Mouse (Mus musculus) lung, embryonic 15.5 days (tissue): ENCODE measurements around the gene Plcxd2. TPM values are rescaled to one million over a fixed set of nuclear protein-coding genes. Genes with fewer than 3 reads are reported as not detected.

ENCODE experiments used
- ATAC-seq: fragments of 200-750 bp; cut with Nextera tagmentation; 2 replicates; pipeline ENCODE4 v1.8.0; 2017; ENCODE audit warnings: moderate number of reproducible peaks, borderline replicate concordance; ENCODE audit not compliant: low FRiP score, low TSS enrichment; ENCODE audit errors: extremely low read depth
- H3K27ac ChIP-seq: fragments of 300-500 bp; sonication (generic); 2 replicates; pipeline ENCODE4 v1.5.1; 2015; ENCODE audit warnings: moderate library complexity, mild to moderate bottlenecking, inconsistent platforms
- H3K27me3 ChIP-seq: fragments of 300-500 bp; sonication (generic); 2 replicates; pipeline ENCODE4 v1.6.1; 2015; ENCODE audit warnings: inconsistent platforms
- H3K36me3 ChIP-seq: fragments of 300-500 bp; sonication (generic); 2 replicates; pipeline ENCODE4 v1.6.1; 2015; ENCODE audit warnings: inconsistent platforms
- H3K4me1 ChIP-seq: fragments of 300-500 bp; sonication (generic); 2 replicates; pipeline ENCODE4 v1.6.1; 2015; ENCODE audit warnings: inconsistent platforms
- H3K4me2 ChIP-seq: fragments of 300-500 bp; sonication (generic); 2 replicates; pipeline ENCODE4 v1.6.1; 2015; ENCODE audit warnings: inconsistent platforms, mild to moderate bottlenecking, moderate library complexity
- H3K4me3 ChIP-seq: fragments of 300-500 bp; sonication (generic); 2 replicates; pipeline ENCODE4 v1.5.1; 2015; ENCODE audit warnings: mild to moderate bottlenecking, inconsistent platforms
- H3K9ac ChIP-seq: fragments of 300-500 bp; sonication (generic); 2 replicates; pipeline ENCODE4 v1.6.1; 2015; ENCODE audit warnings: inconsistent platforms
- H3K9me3 ChIP-seq: fragments of 300-500 bp; sonication (generic); 2 replicates; pipeline ENCODE4 v1.6.1; 2016; ENCODE audit warnings: inconsistent platforms
- WGBS: fragments of 180-500 bp; shearing (Covaris S2); methylation state at CpG from one replicate; pipeline ENCODE4 v1.1.7; 2015; 5-methylcytosine and 5-hydroxymethylcytosine counted together
- polyA plus RNA-seq: library from polyadenylated mRNA; unstranded; fragments of >200 nt; fragmentation: Nextera tagmentation; extraction: Ambion mirVana; gene quantifications from 2 replicates; pipeline ENCODE4 v1.2.1, GENCODE M21; 2015

The Plcxd2 gene
- polyA plus RNA-seq, 1 experiment from 2014 or later: 0.85 TPM

DNA sequence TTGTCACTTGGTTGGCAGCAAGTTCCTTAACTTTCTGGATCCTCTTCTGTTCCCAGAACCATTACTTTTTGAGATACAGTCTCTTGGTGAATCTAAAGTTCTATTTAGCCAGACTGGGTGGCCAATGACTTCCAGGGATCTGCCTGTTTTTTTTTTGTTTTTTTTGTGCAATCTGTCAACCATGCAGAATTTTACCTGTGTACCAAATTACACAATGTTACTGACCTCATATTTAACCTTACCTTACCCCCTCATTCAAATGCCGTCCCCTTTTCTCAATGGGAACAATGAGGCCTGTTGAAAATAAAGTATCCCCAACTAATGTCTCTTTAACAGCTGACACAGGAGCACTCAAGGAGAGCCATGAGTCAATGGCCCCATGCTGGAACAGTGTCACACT lies 33.8 kb downstream of the Plcxd2 start:
- Histone ChIP-seq H3K9me3 (no peaks in the 10 kb centered on the region), H3K4me3 (no peak overlapping the region), H3K27me3 (no peaks in the 10 kb centered on the region), H3K4me1 (no peaks in the 10 kb centered on the region), H3K4me2 (no peak overlapping the region), H3K27ac (no peak overlapping the region), H3K9ac (no peak overlapping the region), H3K36me3 (no peaks in the 10 kb centered on the region)
- 86% methylated on average over 1 of the region's 1 CpGs for WGBS
- ATAC-seq: no peak

DNA sequence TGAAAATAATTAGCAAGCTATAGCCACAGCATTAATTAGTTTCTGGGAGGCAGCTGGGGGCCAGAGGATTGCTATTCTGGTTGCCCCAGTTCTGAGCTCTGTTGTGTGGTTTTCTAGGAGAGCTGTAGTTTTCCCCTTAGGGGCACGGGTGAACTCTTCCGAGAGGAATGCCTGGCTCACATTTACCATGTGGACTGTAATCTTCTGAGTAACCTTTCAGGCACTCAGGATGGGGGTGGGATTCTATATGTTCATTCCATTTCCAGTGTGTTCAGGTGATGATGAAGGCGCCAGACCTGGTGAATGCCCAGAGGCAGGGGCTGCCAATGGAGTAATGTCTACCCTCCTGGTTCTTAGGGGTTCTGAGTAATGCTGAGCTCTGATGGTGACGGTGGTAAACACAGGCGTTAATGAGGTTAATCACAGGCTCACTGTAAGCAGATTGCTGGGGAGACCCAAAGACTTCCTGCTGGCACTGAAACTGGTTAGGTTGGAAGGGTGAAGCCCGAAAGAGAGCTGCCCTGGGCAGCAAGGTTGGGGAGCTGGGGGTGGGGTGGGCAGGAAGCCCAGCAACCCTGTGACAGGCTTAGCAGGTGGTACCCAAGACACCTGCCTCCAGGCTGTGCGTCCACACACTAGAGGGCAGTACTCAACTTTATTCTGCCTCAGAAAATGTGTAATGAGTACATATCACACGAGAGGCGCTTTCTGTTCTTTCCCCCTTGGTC lies 35.9 kb downstream of the Plcxd2 start:
- no peak overlapping the region for H3K27ac ChIP-seq
- H3K9me3 ChIP-seq: no peaks in the 10 kb centered on the region
- no peaks in the 10 kb centered on the region for H3K36me3 ChIP-seq
- H3K4me3 ChIP-seq: no peak overlapping the region
- no peak overlapping the region for H3K4me2 ChIP-seq
- 47% methylated on average over 9 of the region's 9 CpGs for WGBS
- H3K27me3 ChIP-seq: no peaks in the 10 kb centered on the region
- H3K9ac ChIP-seq: no peak overlapping the region
- no peaks in the 10 kb centered on the region for H3K4me1 ChIP-seq
- ATAC-seq: no peak

DNA sequence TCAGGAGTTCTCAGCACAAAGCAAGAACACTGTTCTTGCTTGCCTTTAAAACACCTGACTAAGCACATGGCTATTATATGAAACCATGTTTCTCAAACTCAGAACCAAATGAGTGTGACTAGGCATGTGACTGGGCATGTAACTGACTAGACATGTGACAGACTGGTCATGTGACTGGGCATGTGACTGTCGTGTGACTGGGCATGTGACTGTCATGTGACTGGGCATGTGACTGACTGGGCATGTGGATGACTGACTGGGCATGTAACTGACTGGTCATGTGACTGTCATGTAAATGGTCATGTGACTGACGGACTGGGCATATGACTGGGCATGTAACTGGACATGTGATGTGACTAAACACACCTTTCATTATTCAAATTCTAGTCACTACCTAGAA lies 39.8 kb downstream of the Plcxd2 start:
- Histone ChIP-seq H3K4me2 (no peak overlapping the region), H3K36me3 (no peaks in the 10 kb centered on the region), H3K4me1 (peaks cover 7% of the 10 kb centered on the region), H3K27ac (no peak overlapping the region), H3K9me3 (no peaks in the 10 kb centered on the region), H3K4me3 (no peak overlapping the region), H3K27me3 (no peaks in the 10 kb centered on the region), H3K9ac (no peak overlapping the region)
- no peak for ATAC-seq
- 81% methylated on average over 2 of the region's 2 CpGs for WGBS

DNA sequence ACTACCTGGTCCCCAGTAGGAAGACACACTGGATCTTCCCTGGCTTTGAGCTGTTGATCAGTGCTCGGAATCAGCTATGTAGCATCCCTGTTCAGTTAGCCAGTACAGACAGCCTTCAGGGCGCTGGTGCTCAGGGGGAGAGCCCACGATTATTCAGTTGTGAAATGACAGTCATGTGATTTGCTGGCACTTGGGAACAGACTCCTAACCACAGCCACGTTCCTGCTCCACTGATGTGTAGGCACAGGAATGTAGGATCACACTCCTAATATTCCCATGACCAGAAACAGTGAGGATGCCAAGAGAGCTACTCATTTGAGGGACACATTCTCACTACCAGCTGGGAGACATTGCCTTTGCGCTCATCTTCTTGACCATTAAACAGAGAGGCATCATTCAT lies 41.3 kb downstream of the Plcxd2 start:
- no peak overlapping the region for H3K4me2 ChIP-seq
- H3K36me3 ChIP-seq: no peaks in the 10 kb centered on the region
- H3K9me3 ChIP-seq: no peaks in the 10 kb centered on the region
- peaks cover 7% of the 10 kb centered on the region for H3K4me1 ChIP-seq
- WGBS: 68% methylated on average over 5 of the region's 5 CpGs
- H3K27ac ChIP-seq: no peak overlapping the region
- H3K4me3 ChIP-seq: no peak overlapping the region
- ATAC-seq: no peak
- H3K9ac ChIP-seq: no peak overlapping the region
- no peaks in the 10 kb centered on the region for H3K27me3 ChIP-seq

DNA sequence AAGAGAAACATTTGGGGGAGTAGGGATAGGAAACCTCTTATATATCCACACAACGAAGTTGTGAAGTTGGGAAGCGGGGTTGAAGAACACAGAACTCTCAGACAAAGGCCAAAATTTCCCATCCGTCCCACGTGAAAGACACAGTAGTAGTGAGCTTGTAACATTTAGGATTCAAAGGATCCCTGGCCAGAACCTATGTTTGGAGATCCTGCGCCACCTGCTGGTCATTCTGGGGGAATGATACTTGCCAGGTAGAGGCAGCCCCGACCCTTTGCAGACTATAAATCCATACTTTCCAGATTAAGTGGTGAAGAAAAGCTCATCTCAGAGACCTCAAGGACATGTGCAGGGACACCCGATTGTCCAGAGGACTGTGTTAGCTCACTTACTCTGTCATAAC lies 42.5 kb downstream of the Plcxd2 start:
- H3K4me1 ChIP-seq: peaks cover 16% of the 10 kb centered on the region
- H3K9me3 ChIP-seq: no peaks in the 10 kb centered on the region
- ATAC-seq: peak; percentile 71; the same call in 1 of the 2 replicates
- H3K27me3 ChIP-seq: no peaks in the 10 kb centered on the region
- no peaks in the 10 kb centered on the region for H3K36me3 ChIP-seq
- H3K4me2 ChIP-seq: no peak overlapping the region
- no peak overlapping the region for H3K27ac ChIP-seq
- 9% methylated on average over 7 of the region's 7 CpGs for WGBS
- H3K4me3 ChIP-seq: no peak overlapping the region
- H3K9ac ChIP-seq: no peak overlapping the region

DNA sequence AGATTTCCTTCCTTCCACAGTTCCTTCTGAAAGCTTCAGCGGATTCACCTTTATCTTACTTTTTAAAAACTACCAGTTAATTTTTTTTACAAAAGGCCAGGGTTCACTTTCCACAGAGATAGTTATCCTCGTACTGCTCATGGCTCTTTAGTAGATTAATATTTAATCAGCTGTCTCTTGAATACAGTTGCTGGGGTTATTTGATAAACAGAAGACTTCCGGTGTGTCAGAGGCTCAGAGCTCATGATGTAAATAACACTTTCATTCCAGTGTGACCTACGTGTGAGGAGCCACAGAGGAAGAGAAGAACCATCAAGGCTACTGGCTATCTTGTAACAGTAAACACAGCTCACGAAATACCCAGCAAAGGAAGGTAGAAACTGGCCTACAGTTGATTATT lies 43.4 kb downstream of the Plcxd2 start:
- H3K9me3 ChIP-seq: no peaks in the 10 kb centered on the region
- no peaks in the 10 kb centered on the region for H3K36me3 ChIP-seq
- H3K4me2 ChIP-seq: no peak overlapping the region
- H3K9ac ChIP-seq: no peak overlapping the region
- H3K27ac ChIP-seq: no peak overlapping the region
- H3K4me1 ChIP-seq: peaks cover 16% of the 10 kb centered on the region
- 30% methylated on average over 5 of the region's 5 CpGs for WGBS
- no peak overlapping the region for H3K4me3 ChIP-seq
- no peaks in the 10 kb centered on the region for H3K27me3 ChIP-seq
- no peak; the same call in 1 of the 2 replicates for ATAC-seq

DNA sequence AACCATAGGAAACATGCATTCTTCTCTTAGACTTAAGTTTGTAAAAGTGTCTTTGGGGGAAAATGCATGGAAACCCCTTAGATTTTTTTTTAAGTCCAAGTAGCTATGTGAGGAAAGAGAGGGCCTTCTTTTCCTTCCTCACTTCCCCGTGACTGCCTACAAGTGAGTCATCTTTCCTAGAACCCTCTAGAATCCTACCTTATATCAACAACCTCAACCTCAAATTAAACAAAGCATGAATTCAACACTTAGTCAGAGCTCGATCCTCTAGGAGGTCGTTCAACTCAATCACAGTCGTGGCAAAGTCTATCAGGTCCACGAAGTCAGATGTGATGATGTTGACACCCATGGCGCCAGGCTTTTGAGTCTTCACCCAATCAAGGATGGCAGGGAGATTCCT lies 45.2 kb downstream of the Plcxd2 start:
- 64% methylated on average over 6 of the region's 6 CpGs for WGBS
- no peak for ATAC-seq
- Histone ChIP-seq H3K4me3 (no peak overlapping the region), H3K27me3 (no peaks in the 10 kb centered on the region), H3K27ac (no peak overlapping the region), H3K4me2 (no peak overlapping the region), H3K9me3 (no peaks in the 10 kb centered on the region), H3K36me3 (no peaks in the 10 kb centered on the region), H3K4me1 (peaks cover 16% of the 10 kb centered on the region), H3K9ac (no peak overlapping the region)

DNA sequence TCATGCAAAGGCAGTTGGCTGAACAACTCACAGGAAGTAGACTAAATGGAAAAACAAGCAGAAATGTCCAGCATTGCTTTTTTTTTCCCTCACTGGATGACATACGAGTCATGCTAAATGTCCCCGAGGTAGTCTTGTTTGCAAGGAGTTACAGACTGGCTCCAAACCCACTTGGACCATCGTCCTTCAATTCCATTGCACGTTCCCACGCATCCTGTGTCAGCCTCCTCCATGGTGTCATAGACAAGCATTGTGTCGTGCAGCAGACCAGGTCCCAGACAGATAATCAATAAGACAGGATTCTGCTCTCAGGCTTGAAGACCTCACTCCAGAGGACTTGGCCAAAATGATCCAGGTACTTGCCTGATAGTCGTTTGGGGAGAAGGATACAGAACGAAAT lies 46.2 kb downstream of the Plcxd2 start:
- Histone ChIP-seq H3K4me2 (no peak overlapping the region), H3K4me3 (no peak overlapping the region), H3K4me1 (peaks cover 16% of the 10 kb centered on the region), H3K9ac (no peak overlapping the region), H3K27me3 (no peaks in the 10 kb centered on the region), H3K27ac (no peak overlapping the region), H3K36me3 (no peaks in the 10 kb centered on the region), H3K9me3 (no peaks in the 10 kb centered on the region)
- no peak for ATAC-seq
- 77% methylated on average over 8 of the region's 8 CpGs for WGBS

DNA sequence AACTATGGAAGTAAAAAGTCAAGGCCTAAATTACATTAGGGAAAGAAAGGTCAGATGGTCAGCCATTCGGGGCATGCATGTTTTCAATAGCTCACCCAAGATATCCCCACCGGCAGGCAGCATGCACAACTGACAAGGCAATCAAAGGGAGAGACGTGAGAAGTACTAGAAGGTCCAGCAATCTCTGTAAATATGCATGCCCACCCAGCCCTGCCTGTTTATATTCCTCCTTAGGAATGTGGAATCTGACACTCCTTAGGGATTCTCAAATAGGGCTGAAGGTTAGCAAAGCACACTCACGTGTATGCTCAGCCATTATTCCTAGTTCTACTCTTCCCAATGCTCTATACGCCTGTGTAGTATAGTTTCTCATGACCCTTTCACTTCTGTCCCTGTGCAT lies 46.9 kb downstream of the Plcxd2 start:
- H3K4me1 ChIP-seq: peaks cover 16% of the 10 kb centered on the region
- 31% methylated on average over 5 of the region's 5 CpGs for WGBS
- H3K4me3 ChIP-seq: no peak overlapping the region
- no peaks in the 10 kb centered on the region for H3K36me3 ChIP-seq
- H3K4me2 ChIP-seq: no peak overlapping the region
- H3K9ac ChIP-seq: no peak overlapping the region
- H3K27ac ChIP-seq: no peak overlapping the region
- H3K9me3 ChIP-seq: no peaks in the 10 kb centered on the region
- H3K27me3 ChIP-seq: no peaks in the 10 kb centered on the region
- ATAC-seq: peak; percentile 40; the same call in 1 of the 2 replicates

DNA sequence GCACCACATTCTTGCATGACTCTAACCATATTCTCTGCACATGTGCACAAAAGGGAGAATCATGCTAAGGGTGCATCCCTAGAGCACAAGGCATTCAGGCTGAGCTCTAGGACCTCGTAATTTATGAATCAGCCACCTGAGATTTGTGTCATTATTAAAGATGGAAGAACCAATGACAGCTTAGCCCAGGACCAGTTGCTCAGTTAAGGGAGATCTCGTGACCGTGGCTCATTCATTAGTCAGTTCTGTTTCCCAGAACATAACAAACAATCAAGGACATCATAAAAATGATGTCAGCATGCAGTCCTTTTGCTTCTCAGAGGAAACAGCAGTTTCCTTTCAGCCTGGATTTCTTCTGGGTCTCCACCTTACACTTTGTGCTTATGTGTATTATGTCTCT lies 49.0 kb downstream of the Plcxd2 start:
- H3K9me3 ChIP-seq: no peaks in the 10 kb centered on the region
- WGBS: 72% methylated on average over 3 of the region's 3 CpGs
- no peaks in the 10 kb centered on the region for H3K36me3 ChIP-seq
- no peak overlapping the region for H3K9ac ChIP-seq
- H3K4me1 ChIP-seq: peaks cover 9% of the 10 kb centered on the region; the same call in 1 of the 2 replicates
- H3K4me2 ChIP-seq: no peak overlapping the region
- no peak for ATAC-seq
- no peak overlapping the region for H3K4me3 ChIP-seq
- H3K27me3 ChIP-seq: no peaks in the 10 kb centered on the region
- H3K27ac ChIP-seq: no peak overlapping the region

DNA sequence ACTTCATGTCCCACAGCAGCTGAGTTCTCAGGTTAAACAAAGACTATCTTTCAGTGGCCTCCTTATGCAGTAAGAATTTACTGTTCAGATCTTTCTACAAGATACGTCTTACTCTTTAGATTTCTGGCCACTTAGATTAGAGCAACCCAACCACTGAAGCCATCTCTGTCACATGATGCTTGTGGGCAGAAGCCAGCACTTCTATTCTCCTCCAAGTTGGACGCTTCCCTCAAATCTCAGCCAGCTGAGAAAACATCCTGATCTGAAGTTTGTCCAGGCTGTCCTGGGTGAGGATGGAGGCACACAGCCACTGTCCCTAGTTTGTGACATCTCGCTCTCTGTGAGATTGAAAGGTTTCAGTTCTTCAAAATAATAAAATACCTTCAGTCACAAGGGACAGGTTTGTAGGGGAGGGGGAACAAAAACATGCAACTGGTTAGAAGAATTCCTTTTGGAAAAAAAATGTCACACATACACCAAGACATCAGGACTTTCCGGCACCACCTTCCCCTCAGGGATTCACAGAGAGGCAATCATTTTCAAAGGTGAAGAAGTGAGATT lies 53.5 kb downstream of the Plcxd2 start:
- no peak overlapping the region for H3K4me3 ChIP-seq
- no peaks in the 10 kb centered on the region for H3K36me3 ChIP-seq
- H3K9me3 ChIP-seq: no peaks in the 10 kb centered on the region
- peaks cover 8% of the 10 kb centered on the region; the same call in 1 of the 2 replicates for H3K4me1 ChIP-seq
- H3K4me2 ChIP-seq: no peak overlapping the region
- no peak overlapping the region for H3K9ac ChIP-seq
- 62% methylated on average over 4 of the region's 4 CpGs for WGBS
- no peaks in the 10 kb centered on the region for H3K27me3 ChIP-seq
- no peak for ATAC-seq
- H3K27ac ChIP-seq: no peak overlapping the region

DNA sequence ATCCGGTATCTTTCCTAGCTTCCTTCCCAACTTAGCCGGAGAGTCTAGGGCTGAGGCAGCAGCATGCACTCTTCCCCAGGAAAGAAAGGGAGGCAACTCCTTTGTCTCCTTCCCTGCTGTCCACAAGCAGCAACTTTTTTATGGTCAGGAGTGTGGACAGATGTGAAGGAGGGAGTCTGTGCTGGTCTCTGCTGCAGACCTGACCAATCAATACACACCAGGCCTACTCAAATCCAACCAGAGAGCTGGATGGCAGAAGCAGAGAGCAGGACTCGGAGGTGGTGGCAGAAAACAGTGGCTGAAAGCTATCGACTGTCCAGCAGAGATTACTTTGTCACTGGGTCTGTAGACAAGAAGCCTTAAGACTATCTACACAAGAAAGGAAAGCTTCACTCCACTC lies 56.6 kb downstream of the Plcxd2 start, which contains the start of gene Phldb2:
Phldb2 (minus strand) TSS at position 205 of the 400 bp plus-strand sequence.
- 59% methylated on average over 4 of the region's 4 CpGs for WGBS

More for the DNA sequence above, 56.6 kb downstream of the Plcxd2 start, which contains the start of gene Phldb2:
- Histone ChIP-seq H3K9me3 (no peaks in the 10 kb centered on the region), H3K4me1 (peaks cover 8% of the 10 kb centered on the region; the same call in 1 of the 2 replicates), H3K4me3 (no peak within 1 kb of the TSS), H3K27me3 (no peaks in the 10 kb centered on the region), H3K36me3 (no peaks in the 10 kb centered on the region), H3K9ac (no peak within 1 kb of the TSS), H3K27ac (peak within 1 kb of the TSS; percentile 76), H3K4me2 (no peak within 1 kb of the TSS)
- ATAC-seq: no peak
